Mouse (Mus musculus) ES-E14 (cell line): Measurements from ENCODE around the gene Pask.

ENCODE experiments used
- CHD2 ChIP-seq: IDR thresholded peaks from 2 replicates; pipeline ENCODE4 v1.6.1; 2014; ENCODE audit warnings: mild to moderate bottlenecking, low read depth, low read length, inconsistent platforms
- ZNF384 ChIP-seq: IDR thresholded peaks from 2 replicates; pipeline ENCODE4 v1.6.1; 2012; ENCODE audit warnings: low read depth, low read length, inconsistent platforms

- no peak for TF ChIP-seq CHD2
- no peak for TF ChIP-seq ZNF384
Observed at GRCm38 (mm10) chr1:93334621-93335020, 8.7 kb downstream of the Pask start.
